Mouse (Mus musculus): Measurements from ENCODE around the gene Ado. TPM values are rescaled to one million over a fixed set of nuclear protein-coding genes. Genes with fewer than 3 reads are reported as not detected.

Gene Ado
- polyA plus RNA-seq, 1 experiment = 11.0 TPM

- Histone ChIP-seq H3K4me1 (ENCODE audit: control insufficient read depth, insufficient read depth, insufficient read length, low read length) (no peaks in the 10 kb centered on the region), H3K27ac (replicated peaks; ENCODE audit: low read depth, low read length) (no peak overlapping the region), H3K4me3 (ENCODE audit: insufficient read depth, low read depth, low read length) (no peak overlapping the region)
Measured at GRCm38 (mm10) chr10:67512211-67512610, 36.5 kb downstream of the Ado start.

- H3K4me3 ChIP-seq (ENCODE audit: insufficient read depth, low read depth, low read length) = no peak overlapping the region
- H3K27ac ChIP-seq (replicated peaks; ENCODE audit: low read depth, low read length) = no peak overlapping the region
- no peaks in the 10 kb centered on the region for H3K4me1 ChIP-seq (ENCODE audit: control insufficient read depth, insufficient read depth, insufficient read length, low read length)
Measured at GRCm38 (mm10) chr10:67505248-67505647, 43.5 kb downstream of the Ado start.

GRCm38 (mm10) chr10:67504046-67504445 is 44.7 kb downstream of the Ado start:
- Histone ChIP-seq H3K27ac (replicated peaks; ENCODE audit: low read depth, low read length) (no peak overlapping the region), H3K4me1 (ENCODE audit: control insufficient read depth, insufficient read depth, insufficient read length, low read length) (no peaks in the 10 kb centered on the region), H3K4me3 (ENCODE audit: insufficient read depth, low read depth, low read length) (no peak overlapping the region)

DNA sequence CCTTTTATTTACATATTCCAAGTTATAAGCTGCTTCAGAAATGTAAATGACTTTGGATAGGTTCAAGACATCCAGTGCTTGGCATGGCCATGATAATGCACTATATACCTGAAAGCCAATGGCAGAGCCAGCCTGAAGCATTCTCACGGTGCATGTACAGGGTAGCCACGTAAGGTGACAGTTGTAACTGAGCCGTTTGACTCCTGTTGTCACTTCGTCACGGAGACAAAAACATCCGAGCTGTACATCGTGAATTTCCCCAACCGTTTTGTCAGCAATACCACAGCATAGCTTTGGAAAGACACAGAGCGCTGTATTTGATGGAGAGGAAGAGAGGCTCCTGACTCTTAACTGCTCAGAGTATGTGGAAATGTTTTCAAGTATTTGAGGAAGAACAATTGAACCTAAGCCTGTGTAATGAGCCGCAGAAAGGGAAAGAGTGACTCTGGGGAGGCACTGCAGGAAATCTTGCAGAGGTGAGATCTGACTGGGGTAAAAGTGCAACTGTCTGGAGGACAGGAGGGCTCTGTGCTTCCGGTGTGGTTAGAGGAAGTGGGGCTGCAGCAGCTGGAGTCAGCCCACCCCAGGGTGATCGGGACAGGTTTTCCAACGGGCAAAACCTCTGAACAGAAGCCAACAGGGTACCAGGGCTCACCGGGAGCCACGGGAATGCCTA is 45.3 kb downstream of the Ado start:
- no peak overlapping the region for H3K27ac ChIP-seq (replicated peaks; ENCODE audit: low read depth, low read length)
- H3K4me3 ChIP-seq (ENCODE audit: insufficient read depth, low read depth, low read length) = no peak overlapping the region
- H3K4me1 ChIP-seq (ENCODE audit: control insufficient read depth, insufficient read depth, insufficient read length, low read length) = no peaks in the 10 kb centered on the region

GRCm38 (mm10) chr10:67497951-67498350 is 50.8 kb downstream of the Ado start:
- Histone ChIP-seq H3K4me1 (ENCODE audit: control insufficient read depth, insufficient read depth, insufficient read length, low read length) (no peaks in the 10 kb centered on the region), H3K4me3 (ENCODE audit: insufficient read depth, low read depth, low read length) (no peak overlapping the region), H3K27ac (replicated peaks; ENCODE audit: low read depth, low read length) (no peak overlapping the region)

GRCm38 (mm10) chr10:67497144-67497892 is 51.4 kb downstream of the Ado start:
- H3K4me3 ChIP-seq (ENCODE audit: insufficient read depth, low read depth, low read length) = no peak overlapping the region
- no peaks in the 10 kb centered on the region for H3K4me1 ChIP-seq (ENCODE audit: control insufficient read depth, insufficient read depth, insufficient read length, low read length)
- no peak overlapping the region for H3K27ac ChIP-seq (replicated peaks; ENCODE audit: low read depth, low read length)

Other genes starting within 250 kb of the Ado start
- gene Egr2, start 13.5 kb downstream of the Ado start, polyA plus RNA-seq (2012; ENCODE audit: insufficient read depth, insufficient read length, missing spikeins) = 5.2 and 10.0 TPM in 2 replicates

All from brown adipose tissue, adult 24 weeks (tissue).